Mouse (Mus musculus) spleen, adult 2 months (tissue): ENCODE data around the gene Fancc.

ENCODE experiments used
- CTCF ChIP-seq: fragments of 200-500 bp; IDR thresholded peaks from 2 replicates; pipeline ENCODE4 v1.5.1; 2011; ENCODE audit warnings: mild to moderate bottlenecking, inconsistent platforms; ENCODE audit not compliant: insufficient read depth, insufficient read length, insufficient replicate concordance; ENCODE audit errors: extremely low read depth
- POLR2A ChIP-seq: fragments of 200-500 bp; IDR thresholded peaks from 2 replicates; pipeline ENCODE4 v1.6.1; 2011; ENCODE audit warnings: low read depth, low read length, inconsistent platforms

DNA sequence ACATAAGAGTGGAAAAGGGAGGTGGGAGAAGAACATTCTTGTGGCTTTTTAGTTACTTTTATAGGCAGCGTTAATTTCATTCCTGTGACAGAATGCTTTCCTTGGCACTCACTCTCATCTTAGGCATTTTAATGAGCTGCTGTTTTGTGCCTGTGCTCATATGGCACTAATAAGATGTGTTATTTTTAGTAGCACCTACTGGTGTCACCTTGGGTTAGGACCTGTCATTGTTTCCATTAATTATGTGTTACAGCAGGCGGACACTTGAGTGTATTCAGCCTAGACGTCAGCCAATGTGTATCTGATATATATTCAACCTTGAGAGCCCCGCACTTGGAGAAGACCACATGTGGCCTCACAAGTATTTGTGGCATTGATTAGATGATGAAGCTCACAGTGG lies 251.3 kb downstream of the Fancc start:
- TF ChIP-seq CTCF (no peak), POLR2A (no peak)
